8 mouse cellular contexts compared by ENCODE assay signal in genomic region chr8:113847606-113848080, GRCm38 (mm10). TPM values are rescaled to one million over a fixed set of nuclear protein-coding genes. Genes with fewer than 3 reads are reported as not detected.
A peak's percentile ranks its signal among the peaks of the same experiment; 100 is the strongest.
DNase-seq lines count a peak whose midpoint lies in the region; ATAC-seq and TF ChIP-seq lines count a peak whose summit lies in the region.

No protein-coding gene starts in this region.

- H3K4me2 ChIP-seq in embryonic facial prominence, embryonic 13.5 days, result peak overlapping the region; percentile 99
- peak overlapping the region; percentile 85 for H3K4me2 ChIP-seq in hindbrain, embryonic 16.5 days (ENCODE audit: low read length)
- H3K4me2 ChIP-seq in neural tube, embryonic 14.5 days (ENCODE audit: low read depth, low read length), result peak overlapping the region; percentile 97

- H3K9me3 ChIP-seq in embryonic facial prominence, embryonic 13.5 days, result peaks cover 6% of the 10 kb centered on the region; the same call in 1 of the 2 replicates
- peaks cover 6% of the 10 kb centered on the region for H3K9me3 ChIP-seq in hindbrain, embryonic 16.5 days (ENCODE audit: control insufficient read depth, low read length)
- no peaks in the 10 kb centered on the region for H3K9me3 ChIP-seq in neural tube, embryonic 14.5 days (ENCODE audit: control insufficient read depth, low read length)

- peaks cover 49% of the 10 kb centered on the region for H3K27me3 ChIP-seq in embryonic facial prominence, embryonic 13.5 days
- H3K27me3 ChIP-seq in hindbrain, embryonic 16.5 days (replicated peaks; ENCODE audit: control insufficient read depth, insufficient read depth, low read length), result no peaks in the 10 kb centered on the region
- H3K27me3 ChIP-seq in neural tube, embryonic 14.5 days (ENCODE audit: control insufficient read depth, insufficient read depth, low read length), result peaks cover 6% of the 10 kb centered on the region; the same call in 1 of the 2 replicates

- peak overlapping the region; percentile 75 for H3K9ac ChIP-seq in embryonic facial prominence, embryonic 13.5 days
- H3K9ac ChIP-seq in hindbrain, embryonic 16.5 days (ENCODE audit: low read depth, low read length), result peak overlapping the region; percentile 84
- peak overlapping the region; percentile 78 for H3K9ac ChIP-seq in neural tube, embryonic 14.5 days (replicated peaks; ENCODE audit: low read depth, low read length)

- H3K27ac ChIP-seq in layer of hippocampus, adult 2 months, result no peak overlapping the region
- peak overlapping the region; percentile 66; the same call in 1 of the 2 replicates for H3K27ac ChIP-seq in embryonic facial prominence, embryonic 13.5 days
- H3K27ac ChIP-seq in hindbrain, embryonic 16.5 days (ENCODE audit: low read depth, low read length), result peak overlapping the region; percentile 84; the same call in 1 of the 2 replicates
- H3K27ac ChIP-seq in neural tube, embryonic 14.5 days (ENCODE audit: low read depth, low read length), result peak overlapping the region; percentile 78; the same call in 1 of the 2 replicates

- WGBS in embryonic facial prominence, embryonic 13.5 days, result 18% methylated on average over 12 of the region's 12 CpGs
- WGBS in hindbrain, embryonic 16.5 days, result 16% methylated on average over 12 of the region's 12 CpGs
- WGBS in neural tube, embryonic 14.5 days, result 24% methylated on average over 12 of the region's 12 CpGs

- no peaks in the 10 kb centered on the region for H3K36me3 ChIP-seq in embryonic facial prominence, embryonic 13.5 days
- H3K36me3 ChIP-seq in hindbrain, embryonic 16.5 days (ENCODE audit: control insufficient read depth, insufficient read depth, low read length), result no peaks in the 10 kb centered on the region
- no peaks in the 10 kb centered on the region for H3K36me3 ChIP-seq in neural tube, embryonic 14.5 days (ENCODE audit: control insufficient read depth, insufficient read depth, low read length)

- no peak for ATAC-seq in embryonic facial prominence, embryonic 13.5 days (ENCODE audit: insufficient number of reproducible peaks, insufficient read depth, low FRiP score, low TSS enrichment, low read depth)
- no peak for ATAC-seq in hindbrain, embryonic 16.5 days
- no peak for ATAC-seq in neural tube, embryonic 14.5 days (ENCODE audit: low read depth)

- peaks cover 21% of the 10 kb centered on the region for H3K4me1 ChIP-seq in embryonic facial prominence, embryonic 13.5 days
- H3K4me1 ChIP-seq in hindbrain, embryonic 16.5 days (ENCODE audit: control insufficient read depth, insufficient read depth, low read depth, low read length), result peaks cover 15% of the 10 kb centered on the region
- H3K4me1 ChIP-seq in neural tube, embryonic 14.5 days (ENCODE audit: control insufficient read depth, insufficient read depth, low read length), result peaks cover 16% of the 10 kb centered on the region; the same call in 1 of the 2 replicates

- DNase-seq in layer of hippocampus, adult 2 months (ENCODE audit: low spot score in 2 of 2), result no peak
- no peak for DNase-seq in layer of hippocampus, postnatal 10 days (ENCODE audit: low spot score in 2 of 2)
- no peak for DNase-seq in adrenal gland, adult 8-10 months
- DNase-seq in frontal cortex, adult 2 months (ENCODE audit: extremely low spot score in 1 of 2, low spot score in 1 of 2), result no peak
- DNase-seq in layer of hippocampus, postnatal 14 days (ENCODE audit: low spot score in 2 of 2), result no peak

- H3K4me3 ChIP-seq in layer of hippocampus, adult 2 months, result peak overlapping the region; percentile 67
- peak overlapping the region; percentile 57 for H3K4me3 ChIP-seq in embryonic facial prominence, embryonic 13.5 days
- H3K4me3 ChIP-seq in hindbrain, embryonic 16.5 days (ENCODE audit: low read length), result peak overlapping the region; percentile 72
- peak overlapping the region; percentile 62 for H3K4me3 ChIP-seq in neural tube, embryonic 14.5 days (ENCODE audit: low read depth, low read length)

- no peak for TF ChIP-seq CTCF in layer of hippocampus, adult 2 months (conservative IDR thresholded peaks at IDR 0.05)

RNA-seq across cellular contexts. Expression of gene Adamts18, which starts 0.9 kb away (rescaled TPM):
- total RNA-seq in layer of hippocampus, adult 2 months (2021), result 1 to 10 TPM; 1.3 to 1.9 TPM
- 10 to 100 TPM in 1 of 2 experiments, 1 to 10 TPM in 1; 9.6 to 11.2 TPM for total RNA-seq in layer of hippocampus, postnatal 10 days (2021)
- polyA plus RNA-seq in embryonic facial prominence, embryonic 13.5 days (2015; fragmentation: Nextera tagmentation; extraction: Ambion mirVana), result 8.7 and 11.0 TPM in 2 replicates
- 2.9 and 3.5 TPM in 2 replicates for polyA plus RNA-seq in hindbrain, embryonic 16.5 days (2015; fragmentation: Nextera tagmentation; extraction: Ambion mirVana)
- 2.8 and 3.5 TPM in 2 replicates for polyA plus RNA-seq in neural tube, embryonic 14.5 days (2014; fragmentation: Nextera tagmentation; extraction: Ambion mirVana)
- total RNA-seq in adrenal gland, adult 8-10 months (2022), result under 1 TPM in 1 of 4 experiments, not detected in 3; 0.07 TPM
- polyA plus RNA-seq in frontal cortex, adult 2 months (2012; rRNA removed), result 1.3 and 1.7 TPM in 2 replicates
- total RNA-seq in layer of hippocampus, postnatal 14 days (2021), result 1 to 10 TPM; 5.9 to 7.1 TPM
